Mouse (Mus musculus): ENCODE measurements around the gene Dtd2. TPM values are rescaled to one million over a fixed set of nuclear protein-coding genes. Genes with fewer than 3 reads are reported as not detected.
A peak's percentile ranks its signal among the peaks of the same experiment; 100 is the strongest.

Gene Dtd2
- polyA plus RNA-seq, 1 experiment from 2014 or later, result 15.5 TPM

GRCm38 (mm10) chr12:52012159-52012558 lies 5.9 kb upstream of the Dtd2 start:
- TF ChIP-seq CTCF (IDR thresholded peaks at IDR 0.05), result no peak
- ATAC-seq, result no peak
- DNase-seq (ENCODE audit: low read depth, low spot score), result no peak
- in situ Hi-C loops (cut with MboI; ENCODE audit: low pct_unique_long_range_greater_than_20kb), result no loop called here
- ChIA-PET CTCF (no interaction called here), POLR2A (no interaction called here)
- H3K27me3 ChIP-seq, result no peaks in the 10 kb centered on the region

GRCm38 (mm10) chr12:52010630-52010961 lies 4.3 kb upstream of the Dtd2 start:
- no peak for ATAC-seq
- ChIA-PET POLR2A (no interaction called here), CTCF (interaction anchor here (1.4 kb wide), 1 partner anchor 628 kb away, joined by 5 read pairs; no protein-coding TSS in a partner anchor)
- peak; percentile 45 for TF ChIP-seq CTCF (IDR thresholded peaks at IDR 0.05)
- H3K27me3 ChIP-seq, result no peaks in the 10 kb centered on the region
- in situ Hi-C loops (cut with MboI; ENCODE audit: low pct_unique_long_range_greater_than_20kb), result no loop called here
- peak; percentile 7 for DNase-seq (ENCODE audit: low read depth, low spot score)

GRCm38 (mm10) chr12:52009928-52010629 lies 3.8 kb upstream of the Dtd2 start:
- POLR2A ChIA-PET, result interaction anchor here (0.6 kb wide), 1 partner anchor 628 kb away, joined by 3 read pairs; no protein-coding TSS in a partner anchor
- in situ Hi-C loops (cut with MboI; ENCODE audit: low pct_unique_long_range_greater_than_20kb), result loop anchor here (5.0 kb wide), 2 partner anchors 627 to 827 kb away; no protein-coding TSS in a partner anchor
- CTCF ChIA-PET, result interaction anchor here (1.4 kb wide), 1 partner anchor 628 kb away, joined by 5 read pairs; no protein-coding TSS in a partner anchor
- TF ChIP-seq CTCF (IDR thresholded peaks at IDR 0.05), result no peak
- H3K27me3 ChIP-seq, result no peaks in the 10 kb centered on the region
- DNase-seq (ENCODE audit: low read depth, low spot score), result no peak
- ATAC-seq, result no peak

GRCm38 (mm10) chr12:52006633-52006994 lies 313 bp upstream of the Dtd2 start:
- ChIA-PET CTCF (no interaction called here), POLR2A (interaction anchor here (0.6 kb wide), 1 partner anchor 41 kb away, joined by 3 read pairs; no protein-coding TSS in a partner anchor)
- ATAC-seq (no peak), DNase-seq (ENCODE audit: low read depth, low spot score) (no peak)
- in situ Hi-C loops (cut with MboI; ENCODE audit: low pct_unique_long_range_greater_than_20kb), result loop anchor here (5.0 kb wide), 2 partner anchors 631 to 831 kb away; no protein-coding TSS in a partner anchor
- no peak for TF ChIP-seq CTCF (IDR thresholded peaks at IDR 0.05)
- H3K27me3 ChIP-seq, result no peaks in the 10 kb centered on the region

GRCm38 (mm10) chr12:52002746-52003145 lies 3.6 kb downstream of the Dtd2 start:
- CTCF ChIA-PET, result interaction anchor here (1.1 to 1.4 kb wide), 3 partner anchors 15 to 950 kb away, joined by 3 to 4 read pairs (median 3); no protein-coding TSS in a partner anchor
- POLR2A ChIA-PET, result no interaction called here
- no peak for TF ChIP-seq CTCF (IDR thresholded peaks at IDR 0.05)
- no peaks in the 10 kb centered on the region for H3K27me3 ChIP-seq
- in situ Hi-C loops (cut with MboI; ENCODE audit: low pct_unique_long_range_greater_than_20kb), result loop anchor here (5.0 kb wide), 1 partner anchor 55 kb away; no protein-coding TSS in a partner anchor
- no peak for ATAC-seq
- no peak for DNase-seq (ENCODE audit: low read depth, low spot score)

- no peaks in the 10 kb centered on the region for H3K27me3 ChIP-seq
- ATAC-seq (peak; percentile 85), DNase-seq (ENCODE audit: low read depth, low spot score) (no peak)
- in situ Hi-C loops (cut with MboI; ENCODE audit: low pct_unique_long_range_greater_than_20kb), result loop anchor here (5.0 kb wide), 1 partner anchor 54 kb away; no protein-coding TSS in a partner anchor
- POLR2A ChIA-PET, result no interaction called here
- TF ChIP-seq CTCF (IDR thresholded peaks at IDR 0.05), result peak; percentile 69
- CTCF ChIA-PET, result interaction anchor here (0.6 to 1.9 kb wide), 15 partner anchors 11 to 952 kb away, joined by 3 to 9 read pairs (median 3); partner anchors contain the start of gene Heatr5a
These were observed 4.8 kb downstream of the Dtd2 start for GRCm38 (mm10) chr12:52001544-52001943.

GRCm38 (mm10) chr12:51998366-51998932 lies 7.9 kb downstream of the Dtd2 start:
- TF ChIP-seq CTCF (IDR thresholded peaks at IDR 0.05), result no peak
- no peaks in the 10 kb centered on the region for H3K27me3 ChIP-seq
- CTCF ChIA-PET, result interaction anchor here (0.6 to 1.7 kb wide), 2 partner anchors 16 to 25 kb away, joined by 3 to 6 read pairs; no protein-coding TSS in a partner anchor
- in situ Hi-C loops (cut with MboI; ENCODE audit: low pct_unique_long_range_greater_than_20kb), result loop anchor here (10.0 kb wide), 1 partner anchor 204 kb away; no protein-coding TSS in a partner anchor
- no peak for ATAC-seq
- DNase-seq (ENCODE audit: low read depth, low spot score), result no peak
- POLR2A ChIA-PET, result interaction anchor here (0.9 kb wide), 1 partner anchor 24 kb away, joined by 6 read pairs; no protein-coding TSS in a partner anchor

GRCm38 (mm10) chr12:51995738-51996536 lies 10.4 kb downstream of the Dtd2 start:
- in situ Hi-C loops (cut with MboI; ENCODE audit: low pct_unique_long_range_greater_than_20kb), result loop anchor here (10.0 kb wide), 1 partner anchor 201 kb away; no protein-coding TSS in a partner anchor
- DNase-seq (ENCODE audit: low read depth, low spot score) (no peak), ATAC-seq (no peak)
- no peaks in the 10 kb centered on the region for H3K27me3 ChIP-seq
- ChIA-PET CTCF (interaction anchor here (1.0 kb wide), 1 partner anchor 11 kb away, joined by 3 read pairs; no protein-coding TSS in a partner anchor), POLR2A (interaction anchor here (1.0 kb wide), 1 partner anchor 9 kb away, joined by 3 read pairs; no protein-coding TSS in a partner anchor)
- TF ChIP-seq CTCF (IDR thresholded peaks at IDR 0.05), result no peak

- POLR2A ChIA-PET, result no interaction called here
- in situ Hi-C loops (cut with MboI; ENCODE audit: low pct_unique_long_range_greater_than_20kb), result loop anchor here (10.0 kb wide), 1 partner anchor 196 kb away; no protein-coding TSS in a partner anchor
- CTCF ChIA-PET, result interaction anchor here (1.0 to 1.2 kb wide), 2 partner anchors 11 to 16 kb away, joined by 3 to 6 read pairs; no protein-coding TSS in a partner anchor
- H3K27me3 ChIP-seq, result no peaks in the 10 kb centered on the region
- DNase-seq (ENCODE audit: low read depth, low spot score) (no peak), ATAC-seq (no peak)
- no peak for TF ChIP-seq CTCF (IDR thresholded peaks at IDR 0.05)
These were observed 15.7 kb downstream of the Dtd2 start for GRCm38 (mm10) chr12:51990629-51991028.

- no peak for TF ChIP-seq CTCF (IDR thresholded peaks at IDR 0.05)
- CTCF ChIA-PET, result interaction anchor here (1.0 kb wide), 1 partner anchor 13 kb away, joined by 3 read pairs; no protein-coding TSS in a partner anchor
- DNase-seq (ENCODE audit: low read depth, low spot score) (no peak), ATAC-seq (peak; percentile 80)
- no peaks in the 10 kb centered on the region for H3K27me3 ChIP-seq
- POLR2A ChIA-PET, result no interaction called here
- in situ Hi-C loops (cut with MboI; ENCODE audit: low pct_unique_long_range_greater_than_20kb), result no loop called here
These were observed 17.8 kb downstream of the Dtd2 start for GRCm38 (mm10) chr12:51988536-51988935.

Data from Patski (cell line).